Mouse (Mus musculus): ENCODE measurements around the gene Tgif1. TPM values are rescaled to one million over a fixed set of nuclear protein-coding genes. Genes with fewer than 3 reads are reported as not detected.

Gene Tgif1
- polyA plus RNA-seq, 1 experiment, result 26.4 TPM

GRCm38 (mm10) chr17:70854021-70854420 lies 675 bp upstream of the Tgif1 start:
- WGBS, result 13% methylated on average over 6 of the region's 6 CpGs
- H3K4me3 ChIP-seq (ENCODE audit: low read depth, low read length), result peak overlapping the region; percentile 9; the same call in 1 of the 2 replicates
- peak overlapping the region; percentile 87 for H3K27ac ChIP-seq (ENCODE audit: insufficient read depth, low read depth, low read length)

GRCm38 (mm10) chr17:70852686-70853386 lies 510 bp downstream of the Tgif1 start:
- H3K4me3 ChIP-seq (ENCODE audit: low read depth, low read length), result peak overlapping the region; percentile 70
- no peaks in the 10 kb centered on the region for H3K27me3 ChIP-seq (ENCODE audit: control insufficient read depth, insufficient read depth, low read length)
- no peaks in the 10 kb centered on the region for H3K36me3 ChIP-seq (ENCODE audit: control insufficient read depth, insufficient read depth, low read length)
- TF ChIP-seq CTCF (IDR thresholded peaks at IDR 0.05; ENCODE audit: extremely low read depth, insufficient read length, insufficient replicate concordance, low read depth, low read length), result no peak
- TF ChIP-seq POLR2A (IDR thresholded peaks at IDR 0.05; ENCODE audit: low read depth, low read length), result no peak
- WGBS, result under 1% methylated on average over 51 of the region's 51 CpGs
- peaks cover 4% of the 10 kb centered on the region; the same call in 1 of the 2 replicates for H3K4me1 ChIP-seq (ENCODE audit: control insufficient read depth, insufficient read depth, insufficient read length, low read length)
- peak overlapping the region; percentile 87 for H3K27ac ChIP-seq (ENCODE audit: insufficient read depth, low read depth, low read length)

More at GRCm38 (mm10) chr17:70854021-70854420, 675 bp upstream of the Tgif1 start:
- Histone ChIP-seq H3K27me3 (ENCODE audit: control insufficient read depth, insufficient read depth, low read length) (no peaks in the 10 kb centered on the region), H3K4me1 (ENCODE audit: control insufficient read depth, insufficient read depth, insufficient read length, low read length) (peaks cover 4% of the 10 kb centered on the region; the same call in 1 of the 2 replicates), H3K36me3 (ENCODE audit: control insufficient read depth, insufficient read depth, low read length) (no peaks in the 10 kb centered on the region)
- TF ChIP-seq POLR2A (IDR thresholded peaks at IDR 0.05; ENCODE audit: low read depth, low read length) (no peak), CTCF (IDR thresholded peaks at IDR 0.05; ENCODE audit: extremely low read depth, insufficient read length, insufficient replicate concordance, low read depth, low read length) (no peak; the same call in 1 of the 2 replicates)

- TF ChIP-seq POLR2A (IDR thresholded peaks at IDR 0.05; ENCODE audit: low read depth, low read length) (peak; percentile 10; the same call in 1 of the 2 replicates), CTCF (IDR thresholded peaks at IDR 0.05; ENCODE audit: extremely low read depth, insufficient read length, insufficient replicate concordance, low read depth, low read length) (peak; percentile 23; the same call in 1 of the 2 replicates)
- Histone ChIP-seq H3K27ac (ENCODE audit: insufficient read depth, low read depth, low read length) (peak overlapping the region; percentile 87), H3K36me3 (ENCODE audit: control insufficient read depth, insufficient read depth, low read length) (no peaks in the 10 kb centered on the region), H3K27me3 (ENCODE audit: control insufficient read depth, insufficient read depth, low read length) (no peaks in the 10 kb centered on the region), H3K4me3 (ENCODE audit: low read depth, low read length) (peak overlapping the region; percentile 70), H3K4me1 (ENCODE audit: control insufficient read depth, insufficient read depth, insufficient read length, low read length) (peaks cover 4% of the 10 kb centered on the region)
- under 1% methylated on average over 29 of the region's 29 CpGs for WGBS
Measured at GRCm38 (mm10) chr17:70852011-70852685, 1.2 kb downstream of the Tgif1 start.

GRCm38 (mm10) chr17:70850996-70851991 lies 2.1 kb downstream of the Tgif1 start:
- no peaks in the 10 kb centered on the region for H3K36me3 ChIP-seq (ENCODE audit: control insufficient read depth, insufficient read depth, low read length)
- H3K4me3 ChIP-seq (ENCODE audit: low read depth, low read length), result peak overlapping the region; percentile 70
- whole genome bisulfite sequencing, result under 1% methylated on average over 54 of the region's 54 CpGs
- H3K27ac ChIP-seq (ENCODE audit: insufficient read depth, low read depth, low read length), result peak overlapping the region; percentile 91
- peaks cover 6% of the 10 kb centered on the region for H3K4me1 ChIP-seq (ENCODE audit: control insufficient read depth, insufficient read depth, insufficient read length, low read length)
- no peaks in the 10 kb centered on the region for H3K27me3 ChIP-seq (ENCODE audit: control insufficient read depth, insufficient read depth, low read length)
- TF ChIP-seq CTCF (IDR thresholded peaks at IDR 0.05; ENCODE audit: extremely low read depth, insufficient read length, insufficient replicate concordance, low read depth, low read length), result no peak
- peak; percentile 84 for TF ChIP-seq POLR2A (IDR thresholded peaks at IDR 0.05; ENCODE audit: low read depth, low read length)

GRCm38 (mm10) chr17:70850233-70850995 lies 2.9 kb downstream of the Tgif1 start:
- H3K27ac ChIP-seq (ENCODE audit: insufficient read depth, low read depth, low read length), result peak overlapping the region; percentile 91
- H3K27me3 ChIP-seq (ENCODE audit: control insufficient read depth, insufficient read depth, low read length), result no peaks in the 10 kb centered on the region
- TF ChIP-seq CTCF (IDR thresholded peaks at IDR 0.05; ENCODE audit: extremely low read depth, insufficient read length, insufficient replicate concordance, low read depth, low read length) (no peak), POLR2A (IDR thresholded peaks at IDR 0.05; ENCODE audit: low read depth, low read length) (no peak)
- WGBS, result under 1% methylated on average over 40 of the region's 40 CpGs
- H3K4me1 ChIP-seq (ENCODE audit: control insufficient read depth, insufficient read depth, insufficient read length, low read length), result peaks cover 9% of the 10 kb centered on the region
- peak overlapping the region; percentile 70 for H3K4me3 ChIP-seq (ENCODE audit: low read depth, low read length)
- no peaks in the 10 kb centered on the region for H3K36me3 ChIP-seq (ENCODE audit: control insufficient read depth, insufficient read depth, low read length)

Data from small intestine, adult 2 months (tissue).